Mouse (Mus musculus) erythroid progenitor cell, adult 5-6 weeks (primary cell): Measurements from ENCODE around the gene Akap5. TPM values are rescaled to one million over a fixed set of nuclear protein-coding genes. Genes with fewer than 3 reads are reported as not detected.

Experiments used
- ATAC-seq: replicated peaks from 2 replicates; pipeline ENCODE4 v1.8.0; 2016; ENCODE audit warnings: moderate number of reproducible peaks, mild to moderate bottlenecking, moderate TSS enrichment, inconsistent platforms; ENCODE audit not compliant: poor library complexity, low FRiP score, severe bottlenecking
- total RNA-seq, 2 experiments: library from RNA; stranded (forward) in 1 of 2; stranded (reverse) in 1 of 2; fragments of 150-400 nt in 1 of 2; fragments of 186-747, 209-891 nt in 1 of 2; gene quantifications; 2 replicates each; pipeline versions ENCODE4 v1.2.3 to v1.2.4; 2015 to 2017; ENCODE audit warnings: low replicate concordance in 2 of 2

Akap5 gene
- total RNA-seq, 2 experiments from 2014 or later, result not detected

GRCm38 (mm10) chr12:76308436-76308835 is 16.3 kb upstream of the Akap5 start:
- ATAC-seq, result no peak

- no peak for ATAC-seq
Measured at GRCm38 (mm10) chr12:76310007-76310406, 14.7 kb upstream of the Akap5 start.

GRCm38 (mm10) chr12:76310633-76311032 is 14.1 kb upstream of the Akap5 start:
- no peak for ATAC-seq

DNA sequence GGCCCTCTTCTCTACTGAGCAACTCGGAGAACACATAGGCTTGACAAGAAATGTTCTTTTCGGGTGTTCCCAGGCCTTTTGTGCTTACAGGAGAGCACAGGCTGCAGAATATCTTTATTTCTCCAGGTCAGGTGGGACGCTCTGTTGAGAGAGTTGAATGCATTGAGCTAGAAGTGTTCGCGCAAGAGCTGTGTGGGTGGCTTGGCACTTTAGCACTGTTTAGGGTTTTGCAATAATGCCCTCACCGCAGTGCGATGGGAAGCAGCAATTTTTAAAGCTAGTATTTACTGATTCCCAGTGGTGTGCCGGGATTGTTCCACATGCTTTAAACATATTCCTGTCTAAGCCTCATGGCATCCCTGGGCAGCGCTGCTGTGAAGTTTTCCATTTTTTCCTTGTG is 13.5 kb upstream of the Akap5 start:
- no peak for ATAC-seq

- no peak for ATAC-seq
Measured at GRCm38 (mm10) chr12:76311951-76312350, 12.7 kb upstream of the Akap5 start.

GRCm38 (mm10) chr12:76318282-76319212 is 6.1 kb upstream of the Akap5 start:
- peak; percentile 89 for ATAC-seq

GRCm38 (mm10) chr12:76326437-76327220 is 1.9 kb downstream of the Akap5 start:
- no peak for ATAC-seq

- no peak for ATAC-seq
Measured at GRCm38 (mm10) chr12:76328567-76329354, 4.1 kb downstream of the Akap5 start.

GRCm38 (mm10) chr12:76333688-76334087 is 9.0 kb downstream of the Akap5 start:
- no peak for ATAC-seq

- no peak for ATAC-seq
Measured at GRCm38 (mm10) chr12:76335641-76336040, 10.9 kb downstream of the Akap5 start.

DNA sequence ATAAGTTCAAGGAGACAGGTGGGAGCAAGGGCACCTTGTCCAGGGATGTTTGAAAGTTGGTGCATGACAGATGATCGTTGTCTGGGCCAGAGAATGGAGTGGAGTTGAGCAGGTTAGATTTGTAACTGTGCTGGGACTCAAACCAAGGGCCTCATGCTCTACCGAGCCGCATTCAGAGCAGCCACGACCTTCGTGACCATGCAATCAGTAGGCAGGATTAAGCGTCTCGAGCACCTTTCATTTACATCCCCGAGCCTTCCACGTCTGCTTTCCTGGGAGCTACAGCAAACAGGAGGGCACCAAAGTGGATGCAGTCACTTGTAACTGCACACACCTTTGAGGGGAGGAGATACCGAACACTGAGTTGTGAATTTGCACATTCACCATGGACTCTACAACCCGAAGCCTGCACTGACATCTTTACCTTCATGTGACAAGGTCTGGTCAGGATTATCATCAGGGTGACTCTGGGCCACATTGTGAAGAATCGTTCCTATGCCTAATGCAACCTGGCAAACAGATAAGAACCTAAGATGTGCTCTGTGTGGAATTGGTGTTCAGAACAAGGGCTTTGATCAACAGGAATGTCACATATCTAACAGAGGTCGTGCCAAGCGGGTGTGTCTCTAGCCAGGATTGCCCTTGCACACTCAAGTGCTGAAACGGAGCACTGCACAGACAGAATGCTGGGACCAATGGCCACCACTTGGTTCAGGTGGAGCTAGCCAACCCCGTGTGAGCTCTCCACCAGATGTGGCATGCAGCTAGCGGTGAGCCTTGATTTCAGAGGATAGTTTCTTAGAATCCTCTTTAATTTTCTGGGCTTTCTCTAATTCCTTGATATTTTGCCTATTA is 11.6 kb downstream of the Akap5 start:
- ATAC-seq, result no peak

DNA sequence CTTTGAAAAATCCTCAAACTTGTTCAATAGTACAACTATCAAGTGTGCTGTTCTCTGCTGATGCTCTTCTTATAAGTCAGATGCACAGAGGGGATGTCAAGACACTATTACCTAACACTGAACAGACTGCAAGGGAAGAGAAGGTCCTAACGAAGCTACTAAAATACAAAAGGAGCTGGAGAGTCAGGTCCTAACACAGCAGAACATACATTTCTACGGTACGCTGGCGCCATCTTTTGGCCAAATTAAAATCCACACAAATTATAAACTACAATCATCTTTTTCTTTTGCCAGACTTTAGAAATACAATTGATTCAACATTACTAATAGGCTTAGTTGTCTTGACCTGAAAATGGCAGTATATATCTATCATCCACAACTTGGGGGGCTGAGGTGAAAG is 16.4 kb downstream of the Akap5 start:
- 0 out of 2 replicates have a peak, but pooled peaks have one; percentile 42 for ATAC-seq

GRCm38 (mm10) chr12:76345759-76346455 is 21.2 kb downstream of the Akap5 start:
- no peak for ATAC-seq

GRCm38 (mm10) chr12:76349680-76350220 is 25.1 kb downstream of the Akap5 start:
- ATAC-seq, result no peak

DNA sequence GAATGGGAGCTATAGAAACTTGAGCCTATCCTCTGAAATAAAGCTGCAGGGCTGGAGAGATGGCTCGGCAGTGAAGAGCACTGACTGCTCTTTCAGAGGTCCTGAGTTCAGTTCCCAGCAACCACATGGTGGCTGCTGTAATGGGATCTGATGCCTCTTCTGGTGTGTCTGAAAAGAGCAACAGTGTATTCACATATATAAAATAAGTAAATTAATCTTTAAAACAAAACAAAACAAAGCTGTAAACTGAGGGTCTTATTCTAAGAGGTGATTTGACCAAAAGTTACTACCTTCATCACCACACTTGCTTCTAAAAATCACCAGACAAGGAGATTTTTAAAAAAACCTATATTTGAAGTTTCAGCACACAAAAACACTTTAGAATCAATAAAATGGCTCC is 36.2 kb downstream of the Akap5 start:
- no peak for ATAC-seq

DNA sequence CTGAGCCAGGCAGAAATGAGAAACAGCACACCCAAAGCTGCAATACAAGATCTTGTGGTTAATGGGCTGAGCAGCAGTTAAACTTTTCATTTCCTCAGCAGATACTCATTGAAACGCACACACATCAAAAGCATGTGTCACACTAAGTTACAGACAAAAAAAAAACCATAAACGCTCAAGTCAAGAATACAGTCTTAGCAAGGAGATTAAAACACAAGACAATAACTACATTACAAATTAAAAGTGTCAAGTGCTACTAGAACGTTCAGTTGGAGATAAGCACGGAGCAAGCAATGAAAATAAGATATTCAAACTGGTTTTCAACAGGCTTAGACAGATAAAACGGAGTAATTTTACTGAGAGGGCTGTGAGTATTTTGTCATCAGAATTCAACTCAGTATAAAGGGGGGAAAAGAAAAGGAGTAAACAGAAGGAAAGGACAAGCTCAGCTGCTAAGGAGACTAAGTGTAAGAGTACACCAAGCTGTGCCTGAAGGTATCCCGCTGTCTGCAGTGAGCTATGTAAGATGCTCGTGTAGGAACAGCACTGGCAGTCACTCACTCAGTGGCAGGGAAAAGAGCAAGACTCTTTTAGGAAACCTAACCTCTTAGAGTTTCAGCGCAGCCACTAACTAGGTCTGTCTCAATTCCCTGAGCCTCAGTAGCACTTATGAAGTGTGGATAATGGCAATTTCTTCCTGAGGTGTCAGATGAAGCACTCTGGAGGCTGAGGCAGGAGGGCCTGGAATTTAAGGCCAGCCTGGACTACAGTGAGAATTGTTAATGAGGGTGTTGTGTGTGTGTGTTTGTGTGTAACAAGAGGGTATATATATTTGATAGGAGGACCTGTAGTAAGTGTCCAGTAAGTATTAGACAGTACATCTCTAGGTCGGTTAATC is 37.0 kb downstream of the Akap5 start:
- ATAC-seq, result peak; percentile 80

DNA sequence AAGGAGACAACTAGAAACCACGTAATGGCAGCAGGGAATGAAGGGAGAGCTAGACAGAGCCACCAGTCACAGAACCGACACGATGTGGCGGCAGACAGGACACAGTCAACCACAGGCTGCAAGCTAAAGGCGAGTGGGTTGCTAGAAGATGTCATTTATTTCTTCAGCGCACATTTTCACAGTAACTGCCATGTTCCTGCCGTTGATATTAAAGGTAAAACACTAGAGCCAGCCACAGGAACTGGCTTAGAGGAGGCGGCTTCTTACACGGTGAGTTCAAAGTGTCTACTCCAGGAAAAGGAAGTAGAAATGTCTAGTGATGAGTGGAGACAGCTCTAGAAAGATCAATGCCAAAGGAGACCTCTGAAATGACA is 37.6 kb downstream of the Akap5 start:
- ATAC-seq, result peak; percentile 40; the same call in 1 of the 2 replicates
